Mouse (Mus musculus) Patski (cell line): ENCODE data around the gene Nuak1. TPM values are rescaled to one million over a fixed set of nuclear protein-coding genes. Genes with fewer than 3 reads are reported as not detected.
A peak's percentile ranks its signal among the peaks of the same experiment; 100 is the strongest.

Source experiments
- ATAC-seq: fragments of 100-300 bp; one replicate; pipeline ENCODE4 v1.8.0; 2021
- CTCF ChIA-PET: fragments of 350-600 bp; sonication (Branson Sonifier 250); formaldehyde crosslinking; loops from one replicate; lab custom pipeline; 2022; ENCODE audit warnings: inconsistent platforms; lab: Charles Lee
- POLR2A ChIA-PET: fragments of 350-600 bp; sonication (Branson Sonifier 250); formaldehyde crosslinking; loops from one replicate; lab custom pipeline; 2022; ENCODE audit warnings: antibody characterized with exemption, inconsistent platforms; lab: Charles Lee
- DNase-seq: peaks from one replicate; pipeline ENCODE4 v3.0.0-alpha.2; 2011; ENCODE audit warnings: low read depth, low spot score
- H3K27me3 ChIP-seq: fragments of 371-371 bp; one replicate; pipeline ENCODE4 v1.5.1; 2021
- CTCF ChIP-seq: fragments of 100-300 bp; IDR thresholded peaks from one replicate; pipeline ENCODE4 v1.5.1; 2021
- in situ Hi-C: fragments of 300-500 bp; cut with MboI; formaldehyde crosslinking; loops from 3 replicates; pipeline ENCODE4 v1.11.1; 2018; ENCODE audit warnings: low pct_unique_long_range_greater_than_20kb, mixed read lengths
- polyA plus RNA-seq: library from polyadenylated mRNA; unstranded; gene quantifications from one replicate; pipeline ENCODE4 v1.2.3, GENCODE M21; 2021

The Nuak1 gene
- polyA plus RNA-seq, 1 experiment from 2014 or later = 31.4 TPM

DNA sequence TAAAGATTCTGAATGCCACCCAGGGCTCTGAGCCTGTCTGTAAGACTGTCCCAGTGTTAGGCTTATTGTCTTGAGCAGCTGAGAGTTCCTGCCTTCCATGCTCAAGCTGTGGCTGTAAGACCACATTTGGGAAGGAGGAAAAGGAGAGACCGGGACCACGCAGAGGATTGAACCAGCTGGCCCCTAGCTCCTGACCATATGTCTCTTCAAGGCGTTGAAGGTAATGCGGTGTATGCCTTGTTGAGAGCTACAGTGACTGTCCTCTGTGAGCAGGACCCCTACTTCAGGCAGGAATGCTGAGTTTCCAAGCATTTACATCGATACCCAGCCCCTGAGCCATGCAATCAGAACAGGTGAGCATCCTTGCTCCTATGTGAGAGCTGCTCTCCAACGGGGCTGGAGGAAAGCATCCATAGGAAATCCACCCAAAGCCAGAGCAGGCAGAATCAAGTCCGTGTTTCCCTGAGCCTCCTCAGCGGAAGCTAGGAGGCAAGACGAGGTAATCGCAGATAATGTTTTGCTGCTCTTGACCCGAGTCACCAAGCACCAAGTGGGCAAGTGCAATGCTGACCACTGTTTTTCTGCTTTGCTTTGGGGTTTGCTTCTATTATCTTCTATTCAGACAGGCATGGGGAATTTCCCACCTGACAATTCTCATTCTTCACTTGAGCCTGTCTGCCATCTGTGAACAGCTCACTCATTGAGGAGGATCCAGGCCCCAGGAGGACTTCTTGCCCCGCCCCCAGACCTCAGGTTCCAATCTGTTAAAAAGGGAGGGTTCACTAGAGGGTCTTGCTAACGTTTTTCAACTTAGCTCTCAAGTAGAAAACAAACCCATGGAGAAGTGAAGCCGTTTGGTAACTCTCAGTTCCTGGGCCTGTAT is 3.0 kb downstream of the Nuak1 start:
- no peak for DNase-seq
- in situ Hi-C loops = loop anchor here (5.0 kb wide), 3 partner anchors 50 to 620 kb away; no protein-coding TSS in a partner anchor
- no peaks in the 10 kb centered on the region for H3K27me3 ChIP-seq

GRCm38 (mm10) chr10:84435930-84436329 is 4.5 kb downstream of the Nuak1 start:
- in situ Hi-C loops = loop anchor here (5.0 kb wide), 3 partner anchors 49 to 619 kb away; no protein-coding TSS in a partner anchor
- no peaks in the 10 kb centered on the region for H3K27me3 ChIP-seq
- no peak for DNase-seq
- ATAC-seq = no peak
- POLR2A ChIA-PET = no interaction called here
- TF ChIP-seq CTCF = no peak
- CTCF ChIA-PET = interaction anchor here (2.1 to 2.6 kb wide), 2 partner anchors 12 to 79 kb away, joined by 6 to 12 read pairs; no protein-coding TSS in a partner anchor

More for the DNA sequence above, 3.0 kb downstream of the Nuak1 start:
- ChIA-PET POLR2A (interaction anchor here (1.1 to 1.9 kb wide), 3 partner anchors 50 to 406 kb away, joined by 3 to 8 read pairs (median 4); no protein-coding TSS in a partner anchor), CTCF (interaction anchor here (0.7 to 3.1 kb wide), 31 partner anchors 7 to 645 kb away, joined by 3 to 21 read pairs (median 3); no protein-coding TSS in a partner anchor)
- TF ChIP-seq CTCF = no peak
- no peak for ATAC-seq

- no peak for TF ChIP-seq CTCF
- DNase-seq = no peak
- H3K27me3 ChIP-seq = no peaks in the 10 kb centered on the region
- no peak for ATAC-seq
- ChIA-PET POLR2A (no interaction called here), CTCF (no interaction called here)
- in situ Hi-C loops = no loop called here
Measured at GRCm38 (mm10) chr10:84433193-84433801, 7.1 kb downstream of the Nuak1 start.

DNA sequence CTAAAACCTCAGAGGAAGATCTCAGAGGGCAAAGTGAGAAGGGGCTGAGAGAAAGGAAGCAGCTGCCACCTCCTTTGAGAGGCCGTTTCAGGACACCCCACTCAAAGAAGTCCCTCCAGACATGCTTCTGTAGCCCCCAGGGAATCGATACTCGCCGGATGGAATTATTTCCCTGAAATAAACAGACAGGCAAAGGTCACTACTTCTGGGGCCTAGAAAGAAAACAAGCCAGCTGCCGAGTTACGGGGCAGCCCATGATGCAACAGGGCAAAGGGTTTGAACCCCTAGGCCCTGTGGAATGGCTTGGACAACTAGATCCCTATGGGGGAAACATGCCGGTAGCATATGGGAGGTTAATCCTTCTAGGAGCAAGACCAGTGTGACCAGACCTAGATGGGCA is 16.0 kb downstream of the Nuak1 start:
- CTCF ChIA-PET = interaction anchor here (1.0 kb wide), 1 partner anchor 12 kb away, joined by 6 read pairs; no protein-coding TSS in a partner anchor
- in situ Hi-C loops = no loop called here

DNA sequence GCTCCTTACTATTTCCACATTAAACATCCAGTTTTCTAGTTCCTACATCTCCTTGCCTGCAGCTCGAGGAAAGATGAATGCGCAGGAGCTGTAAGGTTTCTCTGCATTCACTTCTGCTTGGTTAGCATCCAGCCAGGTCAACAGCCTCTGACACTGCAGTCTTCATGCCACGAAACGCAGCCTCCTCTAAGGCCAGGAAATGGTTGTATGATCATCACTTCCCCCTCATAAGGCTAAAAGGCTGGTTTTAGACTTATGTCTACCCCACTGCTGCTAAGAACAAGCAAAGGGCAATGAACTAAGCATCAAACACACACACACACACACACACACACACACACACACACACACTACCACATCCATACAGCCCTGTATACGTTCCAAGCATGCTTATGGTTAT is 16.5 kb downstream of the Nuak1 start:
- H3K27me3 ChIP-seq = no peaks in the 10 kb centered on the region
- ATAC-seq = no peak
- in situ Hi-C loops = no loop called here
- ChIA-PET POLR2A (no interaction called here), CTCF (interaction anchor here (1.0 kb wide), 1 partner anchor 13 kb away, joined by 6 read pairs; no protein-coding TSS in a partner anchor)
- no peak for TF ChIP-seq CTCF
- DNase-seq = no peak

More for the DNA sequence above, 16.0 kb downstream of the Nuak1 start:
- POLR2A ChIA-PET = no interaction called here
- H3K27me3 ChIP-seq = no peaks in the 10 kb centered on the region
- no peak for TF ChIP-seq CTCF
- ATAC-seq (no peak), DNase-seq (no peak)

- ChIA-PET CTCF (no interaction called here), POLR2A (no interaction called here)
- ATAC-seq = no peak
- no peak for TF ChIP-seq CTCF
- H3K27me3 ChIP-seq = no peaks in the 10 kb centered on the region
- no peak for DNase-seq
- in situ Hi-C loops = no loop called here
Measured at GRCm38 (mm10) chr10:84420589-84420988, 19.8 kb downstream of the Nuak1 start.

GRCm38 (mm10) chr10:84418421-84418820 is 22.0 kb downstream of the Nuak1 start:
- ATAC-seq (no peak), DNase-seq (no peak)
- ChIA-PET CTCF (interaction anchor here (1.3 to 1.4 kb wide), 2 partner anchors 9 to 19 kb away, joined by 3 to 6 read pairs; no protein-coding TSS in a partner anchor), POLR2A (no interaction called here)
- no peaks in the 10 kb centered on the region for H3K27me3 ChIP-seq
- no peak for TF ChIP-seq CTCF
- in situ Hi-C loops = no loop called here

- ChIA-PET CTCF (interaction anchor here (1.7 kb wide), 1 partner anchor 20 kb away, joined by 5 read pairs; no protein-coding TSS in a partner anchor), POLR2A (no interaction called here)
- DNase-seq (no peak), ATAC-seq (peak; percentile 47)
- TF ChIP-seq CTCF = no peak
- no peaks in the 10 kb centered on the region for H3K27me3 ChIP-seq
- in situ Hi-C loops = no loop called here
Measured at GRCm38 (mm10) chr10:84416752-84417151, 23.6 kb downstream of the Nuak1 start.

DNA sequence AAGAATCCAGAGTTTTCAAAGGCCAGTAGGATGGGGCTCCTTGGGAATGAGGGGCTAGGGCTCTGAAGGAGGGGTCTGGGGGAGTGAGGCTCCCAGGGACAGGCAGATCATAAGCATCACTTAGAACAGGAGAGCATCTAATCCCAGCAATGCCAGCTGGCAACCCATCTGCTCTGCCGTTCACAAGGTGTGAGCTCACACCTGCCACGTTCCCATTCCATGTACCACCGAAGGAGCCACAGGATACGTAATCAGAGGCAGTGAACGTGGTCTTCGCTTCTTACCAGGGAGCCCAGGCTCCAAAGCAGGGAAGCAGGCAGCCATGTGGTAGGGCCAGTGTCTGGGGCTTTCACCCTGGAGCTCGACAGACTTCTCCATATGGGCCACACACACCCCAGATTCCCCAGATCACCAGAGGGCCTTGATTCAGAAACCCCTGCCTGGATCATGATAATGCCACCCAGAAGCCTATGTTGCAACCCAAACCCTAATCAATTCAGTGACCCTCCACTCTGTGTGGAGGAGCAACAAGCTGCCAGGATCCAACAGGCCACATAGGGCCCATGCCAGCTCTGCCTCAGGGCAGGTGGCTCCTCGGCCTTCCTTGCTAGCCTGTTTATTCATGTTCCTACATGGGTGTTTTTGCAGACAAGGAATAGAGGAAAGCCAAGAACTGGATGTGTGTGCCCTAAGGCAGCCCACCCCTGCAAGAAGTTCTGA is 25.3 kb downstream of the Nuak1 start:
- TF ChIP-seq CTCF = no peak
- in situ Hi-C loops = no loop called here
- ChIA-PET POLR2A (no interaction called here), CTCF (no interaction called here)
- DNase-seq (no peak), ATAC-seq (no peak)
- H3K27me3 ChIP-seq = no peaks in the 10 kb centered on the region

- DNase-seq (no peak), ATAC-seq (no peak)
- H3K27me3 ChIP-seq = no peaks in the 10 kb centered on the region
- ChIA-PET CTCF (interaction anchor here (1.2 to 1.4 kb wide), 2 partner anchors 9 to 25 kb away, joined by 3 to 5 read pairs; no protein-coding TSS in a partner anchor), POLR2A (no interaction called here)
- in situ Hi-C loops = no loop called here
- no peak for TF ChIP-seq CTCF
Measured at GRCm38 (mm10) chr10:84413310-84413709, 27.1 kb downstream of the Nuak1 start.
